Mouse (Mus musculus): ENCODE results near the gene Tspan32.

Gene Tspan32

GRCm38 (mm10) chr7:143055499-143056186, 50.8 kb downstream of the Tspan32 start:
- DNase-seq, result peak; percentile 7

- no peak for DNase-seq
These were observed 52.2 kb downstream of the Tspan32 start for GRCm38 (mm10) chr7:143057023-143057422.

DNA sequence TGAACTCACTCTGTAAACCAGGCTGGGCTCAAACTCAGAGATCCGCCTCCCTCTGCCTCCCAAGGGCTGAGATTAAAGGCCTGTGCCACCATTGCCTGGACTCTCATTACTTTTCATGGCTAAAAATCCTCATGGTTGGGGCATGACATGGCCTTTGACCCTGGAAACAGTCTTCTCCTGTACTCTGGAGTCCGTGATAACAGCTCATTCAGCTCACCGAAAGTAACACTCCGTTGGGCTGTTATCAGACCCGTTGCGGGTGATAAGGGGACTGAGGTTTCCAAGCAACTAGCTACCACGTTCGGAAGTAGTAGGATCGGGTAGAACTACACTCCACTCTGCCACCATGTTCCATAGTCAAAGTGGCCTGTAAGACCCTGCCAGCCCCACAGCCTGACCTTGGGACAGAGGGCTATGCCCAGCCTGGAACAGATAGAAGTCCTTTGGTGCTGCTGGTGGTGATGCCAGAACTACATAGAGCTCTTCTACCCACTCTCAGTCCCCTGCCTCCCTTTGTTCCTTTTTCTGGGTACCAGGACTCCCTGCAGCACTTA, 52.9 kb downstream of the Tspan32 start:
- no peak for DNase-seq

GRCm38 (mm10) chr7:143058221-143058697, 53.4 kb downstream of the Tspan32 start:
- peak; percentile 10 for DNase-seq

DNA sequence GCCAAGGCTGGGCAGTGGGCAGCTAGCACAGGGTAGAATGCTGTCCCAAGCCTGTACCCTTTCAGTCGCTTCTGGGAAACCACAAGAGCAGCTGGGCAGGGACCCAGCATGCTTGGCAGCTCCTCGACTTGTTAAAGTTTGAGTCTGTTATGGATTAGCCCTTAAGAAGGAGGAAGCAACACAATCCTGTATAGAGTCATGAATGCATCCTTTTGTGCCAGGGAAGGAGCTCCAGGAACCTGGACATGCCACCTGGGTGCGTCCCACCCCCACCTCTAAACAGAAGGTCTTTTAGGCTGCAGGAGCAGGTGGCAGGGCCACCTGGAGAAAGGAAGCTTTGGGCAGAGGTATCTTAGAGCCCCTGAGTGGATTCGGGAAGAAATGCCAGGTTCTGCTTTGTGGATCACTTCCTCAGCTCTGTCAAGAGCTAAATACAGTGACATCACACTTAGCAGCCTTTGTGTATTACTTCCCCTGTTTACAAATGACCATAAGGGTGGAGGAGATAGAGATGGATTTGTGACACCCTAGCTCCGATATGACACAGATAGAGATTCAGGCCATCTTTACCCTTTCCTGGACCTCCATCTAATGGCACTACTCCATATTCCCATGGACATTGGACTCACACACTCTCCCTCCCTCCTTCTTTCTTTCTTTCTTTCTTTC, 54.5 kb downstream of the Tspan32 start:
- peak; percentile 37 for DNase-seq

DNA sequence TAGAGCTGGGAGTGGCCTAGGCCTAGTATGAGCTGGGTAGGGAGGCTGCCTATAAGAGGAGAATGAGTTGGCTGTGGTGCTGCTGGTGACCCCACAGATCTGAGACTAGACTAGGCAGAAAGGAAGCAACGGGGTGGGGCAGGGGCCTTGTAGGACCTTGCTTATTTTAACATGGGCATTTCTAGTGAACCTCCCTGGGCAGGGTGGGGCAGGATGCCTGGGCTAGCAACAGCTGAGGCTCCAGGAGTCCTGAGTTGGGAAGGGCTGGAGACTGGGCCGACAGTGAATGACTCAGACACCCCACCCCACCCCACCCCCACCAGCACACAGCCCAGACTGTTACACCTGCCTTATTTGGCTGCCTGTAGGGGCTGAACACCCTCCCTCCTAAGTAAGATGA, 57.9 kb downstream of the Tspan32 start:
- DNase-seq, result no peak

GRCm38 (mm10) chr7:143064226-143064625, 59.4 kb downstream of the Tspan32 start:
- peak; percentile 25 for DNase-seq

GRCm38 (mm10) chr7:143065692-143066091, 60.8 kb downstream of the Tspan32 start:
- DNase-seq, result no peak

- DNase-seq, result peak; percentile 26
These were observed 62.6 kb downstream of the Tspan32 start for GRCm38 (mm10) chr7:143067469-143067868.

DNA sequence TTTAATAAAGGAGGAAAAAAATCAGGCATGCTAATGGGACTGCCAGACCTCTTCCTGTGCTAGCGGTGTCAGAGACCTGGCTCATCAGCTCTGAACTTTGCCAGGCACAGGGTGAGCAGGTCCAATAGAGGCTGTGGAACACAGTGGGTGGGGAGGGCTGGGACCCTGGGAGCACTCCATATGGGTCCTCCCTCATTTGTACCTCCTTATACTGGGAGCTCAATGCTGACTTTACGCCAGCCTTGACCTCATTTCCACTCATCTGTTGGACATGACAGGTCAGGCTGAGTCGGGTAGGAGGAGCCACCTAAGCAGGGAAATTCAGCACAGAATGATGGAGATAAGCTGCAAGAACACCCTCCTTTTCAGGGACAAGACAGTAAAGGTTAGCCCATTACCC, 63.1 kb downstream of the Tspan32 start:
- peak; percentile 38 for DNase-seq

DNA sequence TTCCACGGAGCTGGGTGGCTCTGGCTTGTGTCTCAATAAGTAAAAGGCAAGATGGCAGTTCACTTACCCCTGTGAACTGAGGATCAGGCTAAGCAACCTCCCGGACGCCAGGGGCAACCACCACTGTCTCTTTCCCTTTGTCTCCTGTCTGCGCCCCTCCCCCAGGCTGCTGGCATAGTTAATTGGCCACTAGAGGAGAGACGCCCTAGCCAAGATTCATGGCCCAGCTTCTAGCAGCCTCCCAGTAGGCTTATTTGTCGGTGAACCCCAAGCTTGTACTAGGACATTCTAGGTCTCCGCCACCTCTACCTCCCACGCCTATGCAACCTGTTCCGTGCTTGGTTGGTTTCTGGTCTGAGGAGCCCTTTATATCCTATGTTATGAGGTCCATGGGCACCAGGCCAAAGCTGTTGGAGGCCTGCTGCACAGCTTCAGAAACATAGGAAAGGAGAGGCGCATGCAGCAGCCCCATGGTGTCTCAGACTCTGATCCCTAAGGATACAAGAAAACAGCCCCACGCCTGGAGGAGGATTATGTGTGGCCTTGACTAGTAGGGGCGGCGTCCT, 63.6 kb downstream of the Tspan32 start:
- DNase-seq, result peak; percentile 66

DNA sequence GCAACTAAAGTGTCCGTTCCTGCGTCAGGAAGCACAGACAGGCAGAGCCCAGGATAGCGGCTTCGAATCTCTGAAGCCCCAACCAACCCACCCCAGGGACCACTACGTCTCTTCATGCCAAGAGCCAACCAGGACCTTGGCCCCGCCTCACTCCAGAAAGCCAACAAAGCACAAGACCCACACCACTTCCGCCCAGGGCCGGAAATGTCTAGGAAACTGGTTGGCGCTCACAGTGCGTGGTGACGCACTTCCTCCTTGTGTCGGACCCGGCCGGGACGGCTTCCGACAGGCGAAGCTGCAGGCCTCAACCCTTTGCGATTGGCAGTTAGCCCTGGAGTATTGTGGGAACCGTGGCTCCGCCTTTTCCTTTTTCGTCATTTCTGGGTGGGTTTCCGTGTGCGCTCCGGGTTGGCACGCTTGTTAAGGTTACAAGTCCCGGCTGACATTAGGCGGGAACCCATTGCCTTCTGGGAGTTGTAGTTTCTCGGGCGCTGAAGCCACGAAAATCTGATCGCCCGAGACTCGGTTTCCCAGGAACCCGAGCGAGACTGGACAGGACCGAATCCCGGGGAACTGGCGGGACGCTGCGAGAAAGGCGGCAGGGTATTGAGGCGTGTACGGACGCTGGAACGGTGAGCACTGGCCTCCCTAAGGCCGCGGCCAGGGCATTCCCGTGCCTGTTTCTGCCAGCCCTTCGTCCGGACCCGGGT, 64.2 kb downstream of the Tspan32 start, which contains the start of gene Tssc4:
Tssc4 (plus strand) TSS at position 368 of the 710 bp plus-strand sequence.
- peak; percentile 98 for DNase-seq
